Mouse (Mus musculus): Measurements from ENCODE around the gene Hist1h3f.
A peak's percentile ranks its signal among the peaks of the same experiment; 100 is the strongest.
"Not testable (repeated sequence)": the region's sequence is repeated elsewhere in the genome, so short reads cannot be mapped to it uniquely, and the experiment has no call there.

The Hist1h3f gene

DNA sequence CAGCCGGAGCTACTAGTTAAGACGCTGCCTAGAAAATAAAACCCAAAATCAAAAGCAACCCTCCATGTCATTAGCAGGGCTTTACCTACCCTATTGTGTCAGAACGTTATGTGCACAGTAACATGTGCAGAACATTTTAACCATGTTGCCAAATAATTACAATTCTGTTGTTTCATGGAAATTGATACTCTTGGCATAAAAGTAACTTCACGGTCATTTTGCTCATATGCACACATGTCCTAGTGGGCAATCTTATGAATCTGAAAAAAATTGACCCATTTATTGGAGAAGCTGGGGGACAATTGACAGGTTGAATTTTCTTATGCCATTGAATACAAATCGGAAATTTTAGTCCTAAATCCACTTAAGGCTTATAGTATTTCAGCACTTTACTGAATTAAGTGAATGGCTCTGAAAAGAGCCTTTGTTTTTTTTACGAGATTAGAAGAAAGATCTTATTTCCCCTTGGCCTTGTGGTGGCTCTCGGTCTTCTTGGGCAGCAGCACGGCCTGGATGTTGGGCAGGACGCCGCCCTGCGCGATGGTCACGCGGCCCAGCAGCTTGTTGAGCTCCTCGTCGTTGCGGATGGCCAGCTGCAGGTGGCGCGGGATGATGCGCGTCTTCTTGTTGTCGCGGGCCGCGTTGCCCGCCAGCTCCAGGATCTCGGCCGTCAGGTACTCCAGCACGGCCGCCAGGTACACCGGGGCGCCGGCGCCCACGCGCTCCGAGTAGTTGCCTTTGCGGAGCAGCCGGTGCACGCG lies 26.6 kb downstream of the Hist1h3f start:
- DNase-seq = not testable (repeated sequence)

DNA sequence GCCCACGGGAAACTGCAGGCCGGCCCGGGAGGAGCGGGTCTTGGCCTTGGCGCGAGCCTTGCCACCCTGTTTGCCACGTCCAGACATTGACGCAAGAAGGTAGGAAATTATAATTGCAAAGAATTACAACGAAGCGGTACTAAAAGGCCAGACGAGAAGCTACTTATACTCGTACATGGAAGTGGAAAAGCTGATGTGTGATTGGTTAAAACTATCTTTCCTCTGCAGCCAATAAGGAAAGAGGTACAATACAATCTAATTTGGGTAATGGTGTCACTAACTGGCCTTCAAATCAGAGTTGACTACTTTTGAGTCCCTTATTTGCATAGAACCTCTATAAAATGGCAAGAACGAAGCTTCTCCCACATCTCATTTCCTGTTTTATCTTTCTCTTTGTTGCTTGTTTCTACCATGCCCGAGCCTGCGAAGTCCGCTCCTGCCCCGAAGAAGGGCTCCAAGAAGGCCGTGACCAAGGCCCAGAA lies 27.2 kb downstream of the Hist1h3f start, which contains the start of the genes Hist1h2ae and Hist1h2bg:
Gene Hist1h2ae (minus strand): TSS at position 199 of the 482 bp plus-strand sequence.
Gene Hist1h2bg (plus strand): TSS at position 375 of the 482 bp plus-strand sequence.
- DNase-seq = peak; percentile 53

DNA sequence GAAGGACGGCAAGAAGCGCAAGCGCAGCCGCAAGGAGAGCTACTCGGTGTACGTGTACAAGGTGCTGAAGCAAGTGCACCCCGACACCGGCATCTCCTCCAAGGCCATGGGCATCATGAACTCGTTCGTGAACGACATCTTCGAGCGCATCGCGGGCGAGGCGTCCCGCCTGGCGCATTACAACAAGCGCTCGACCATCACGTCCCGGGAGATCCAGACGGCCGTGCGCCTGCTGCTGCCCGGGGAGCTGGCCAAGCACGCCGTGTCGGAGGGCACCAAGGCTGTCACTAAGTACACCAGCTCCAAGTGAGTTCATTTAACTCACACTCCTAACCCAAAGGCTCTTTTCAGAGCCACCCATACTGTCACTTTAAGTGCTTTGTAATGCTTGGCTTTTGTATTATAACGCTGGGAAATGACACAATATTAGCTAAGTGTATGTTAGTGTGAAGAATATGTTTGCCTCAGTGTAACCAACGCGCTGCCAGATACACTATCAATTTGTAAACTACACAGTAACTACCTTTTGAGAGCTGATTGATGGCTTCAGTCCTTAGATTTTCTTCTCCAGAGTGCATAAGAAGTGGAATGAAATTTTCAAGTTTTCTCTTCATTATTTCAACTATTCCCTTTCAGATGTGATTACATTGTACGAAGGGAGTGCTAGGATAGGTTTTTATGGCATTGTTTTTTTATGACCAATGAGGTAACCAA lies 27.8 kb downstream of the Hist1h3f start:
- not testable (repeated sequence) for DNase-seq

DNA sequence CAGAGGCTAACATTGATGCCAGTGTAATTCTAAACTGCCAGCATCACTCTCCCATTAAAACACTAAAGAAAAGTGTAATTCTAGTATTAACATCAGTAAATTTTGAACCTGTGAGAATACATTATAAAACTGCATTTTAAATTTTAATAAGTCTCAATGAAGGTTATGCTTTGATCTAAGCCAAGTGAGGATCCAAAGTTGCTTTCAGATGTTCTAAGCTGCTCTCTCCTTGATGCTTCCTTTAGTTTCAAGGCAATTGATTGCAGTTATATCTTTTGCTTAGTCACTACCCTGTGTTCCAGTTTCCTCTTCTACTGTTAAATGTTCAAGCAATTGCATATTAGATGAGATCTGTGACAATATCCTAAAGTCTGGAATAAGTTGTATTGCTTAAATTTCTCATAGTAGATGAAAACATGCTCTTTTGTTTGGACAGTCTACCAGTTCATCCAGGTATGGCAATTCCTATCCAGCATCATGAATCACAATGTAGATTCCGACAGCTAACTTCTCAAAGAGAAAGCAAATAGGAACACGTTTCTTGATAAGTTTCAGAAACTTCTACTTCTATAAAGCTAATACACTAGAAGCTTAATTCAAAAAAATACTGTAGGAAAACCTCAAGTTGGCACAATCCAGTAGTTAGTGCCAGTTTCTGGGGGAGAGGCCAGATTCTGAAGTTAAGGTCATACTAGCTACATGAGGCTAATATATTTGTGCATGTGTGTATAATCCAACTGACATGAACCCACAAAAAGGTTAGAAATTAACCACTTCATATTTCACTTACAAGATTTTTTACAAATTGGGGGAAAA lies 28.6 kb downstream of the Hist1h3f start:
- DNase-seq = no peak

DNA sequence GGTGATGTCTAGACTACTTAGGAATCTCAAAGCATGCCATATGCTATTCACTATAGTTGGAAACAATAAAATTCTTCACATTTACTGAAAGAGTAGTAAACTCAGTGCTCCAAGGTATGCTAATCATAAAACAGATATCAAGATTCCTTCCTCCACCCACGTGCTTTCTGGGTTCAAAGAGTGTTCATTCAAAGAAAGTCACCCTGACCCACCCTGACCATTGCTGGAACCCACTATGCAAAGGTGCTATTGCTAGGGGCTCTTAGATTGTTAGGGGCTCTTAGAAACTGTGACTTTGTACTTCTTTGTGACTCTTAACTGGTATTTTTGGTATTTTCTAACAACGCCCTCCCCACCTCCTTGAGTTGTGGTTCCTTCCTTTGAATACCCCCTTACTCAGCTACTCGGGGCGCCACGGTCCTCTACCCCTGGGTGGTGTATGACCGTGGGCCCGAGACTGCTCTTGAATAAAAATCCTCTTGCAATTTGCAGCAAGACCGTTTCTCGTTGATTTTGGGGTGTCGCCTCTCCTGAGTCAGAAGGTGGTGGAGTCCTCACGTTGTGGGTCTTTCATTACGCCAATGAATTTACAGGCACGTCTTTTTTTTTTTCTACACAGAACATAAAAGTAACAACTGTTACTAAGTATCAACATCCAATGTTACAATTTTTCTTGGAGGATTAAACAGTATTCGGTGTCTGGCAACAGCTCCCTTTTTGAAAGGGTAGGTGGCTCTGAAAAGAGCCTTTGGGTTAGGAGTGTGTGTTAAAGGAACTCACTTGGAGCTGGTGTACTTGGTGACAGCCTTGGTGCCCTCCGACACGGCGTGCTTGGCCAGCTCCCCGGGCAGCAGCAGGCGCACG lies 29.4 kb downstream of the Hist1h3f start:
- DNase-seq = not testable (repeated sequence)

DNA sequence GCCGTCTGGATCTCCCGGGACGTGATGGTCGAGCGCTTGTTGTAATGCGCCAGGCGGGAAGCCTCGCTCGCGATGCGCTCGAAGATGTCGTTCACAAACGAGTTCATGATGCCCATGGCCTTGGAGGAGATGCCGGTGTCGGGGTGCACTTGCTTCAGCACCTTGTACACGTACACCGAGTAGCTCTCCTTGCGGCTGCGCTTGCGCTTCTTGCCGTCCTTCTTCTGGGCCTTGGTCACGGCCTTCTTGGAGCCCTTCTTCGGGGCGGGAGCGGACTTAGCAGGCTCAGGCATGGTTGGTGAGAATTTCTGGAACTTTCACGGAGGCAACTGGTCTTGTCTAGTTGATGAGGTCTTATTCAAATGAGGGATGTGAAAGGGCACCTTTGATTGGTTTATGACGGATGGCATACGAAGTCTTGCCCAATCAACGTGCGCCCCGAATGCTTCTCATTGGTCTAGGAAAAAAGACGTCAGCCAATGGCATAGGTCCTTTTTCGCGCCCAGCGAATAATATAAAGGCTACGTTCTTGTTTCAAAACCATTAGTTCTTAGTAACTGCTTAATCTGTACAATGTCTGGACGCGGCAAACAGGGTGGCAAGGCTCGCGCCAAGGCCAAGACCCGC lies 30.2 kb downstream of the Hist1h3f start, which contains the start of the genes Hist1h2bf and Hist1h2ad:
Gene Hist1h2bf (minus strand): TSS at position 299 of the 627 bp plus-strand sequence.
Gene Hist1h2ad (plus strand): TSS at position 484 of the 627 bp plus-strand sequence.
- peak; percentile 77 for DNase-seq

DNA sequence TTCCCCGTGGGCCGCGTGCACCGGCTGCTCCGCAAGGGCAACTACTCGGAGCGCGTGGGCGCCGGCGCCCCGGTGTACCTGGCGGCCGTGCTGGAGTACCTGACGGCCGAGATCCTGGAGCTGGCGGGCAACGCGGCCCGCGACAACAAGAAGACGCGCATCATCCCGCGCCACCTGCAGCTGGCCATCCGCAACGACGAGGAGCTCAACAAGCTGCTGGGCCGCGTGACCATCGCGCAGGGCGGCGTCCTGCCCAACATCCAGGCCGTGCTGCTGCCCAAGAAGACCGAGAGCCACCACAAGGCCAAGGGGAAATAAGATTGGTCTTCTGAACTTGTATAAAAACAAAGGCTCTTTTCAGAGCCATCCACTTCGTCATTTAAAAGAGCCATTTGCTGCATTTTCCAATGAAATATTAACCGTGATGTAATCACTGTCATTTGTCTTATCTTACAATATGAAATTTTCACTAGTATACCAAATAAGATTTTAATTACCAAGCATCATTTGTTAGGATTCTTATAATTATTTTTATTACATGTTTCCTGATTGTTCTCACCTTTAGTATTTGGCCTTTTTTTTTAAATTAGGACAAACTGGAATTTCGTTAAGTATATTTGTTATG lies 30.8 kb downstream of the Hist1h3f start:
- not testable (repeated sequence) for DNase-seq

DNA sequence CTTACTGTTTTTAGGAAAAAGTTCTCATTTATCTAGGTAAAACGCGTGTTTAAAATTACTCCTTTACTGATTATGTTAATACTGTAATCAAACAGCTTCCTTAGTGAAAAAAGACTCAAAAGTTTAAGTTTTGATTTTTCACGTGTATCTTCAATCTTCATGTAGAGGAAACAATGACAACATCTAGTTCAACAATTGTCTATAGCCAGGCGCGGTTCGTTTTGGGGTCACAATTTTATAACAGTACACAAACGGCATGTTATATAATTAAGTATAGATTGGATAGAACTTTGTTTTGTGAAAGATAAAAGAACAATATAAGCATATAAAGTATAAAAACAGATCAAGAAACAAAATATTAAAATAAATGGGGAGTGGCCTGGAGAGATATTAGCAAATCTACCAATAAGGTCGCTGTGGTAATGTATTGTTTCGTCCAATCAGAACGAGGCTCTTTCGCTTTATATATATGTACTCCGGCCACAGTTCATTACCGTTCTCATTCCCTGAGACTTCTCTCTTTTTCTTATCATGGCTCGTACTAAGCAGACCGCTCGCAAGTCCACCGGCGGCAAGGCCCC lies 31.5 kb downstream of the Hist1h3f start, which contains the start of gene Hist1h3d:
Gene Hist1h3d (plus strand): TSS at position 493 of the 581 bp plus-strand sequence.
- no peak for DNase-seq

DNA sequence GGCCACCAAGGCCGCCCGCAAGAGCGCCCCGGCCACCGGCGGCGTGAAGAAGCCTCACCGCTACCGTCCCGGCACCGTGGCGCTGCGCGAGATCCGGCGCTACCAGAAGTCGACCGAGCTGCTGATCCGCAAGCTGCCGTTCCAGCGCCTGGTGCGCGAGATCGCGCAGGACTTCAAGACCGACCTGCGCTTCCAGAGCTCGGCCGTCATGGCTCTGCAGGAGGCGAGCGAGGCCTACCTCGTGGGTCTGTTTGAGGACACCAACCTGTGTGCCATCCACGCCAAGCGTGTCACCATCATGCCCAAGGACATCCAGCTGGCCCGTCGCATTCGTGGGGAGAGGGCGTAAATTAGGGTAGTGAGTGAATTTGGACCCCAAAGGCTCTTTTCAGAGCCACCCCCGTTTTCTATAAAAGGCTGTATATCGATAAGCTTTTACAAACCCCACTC lies 32.0 kb downstream of the Hist1h3f start:
- DNase-seq = not testable (repeated sequence)

DNA sequence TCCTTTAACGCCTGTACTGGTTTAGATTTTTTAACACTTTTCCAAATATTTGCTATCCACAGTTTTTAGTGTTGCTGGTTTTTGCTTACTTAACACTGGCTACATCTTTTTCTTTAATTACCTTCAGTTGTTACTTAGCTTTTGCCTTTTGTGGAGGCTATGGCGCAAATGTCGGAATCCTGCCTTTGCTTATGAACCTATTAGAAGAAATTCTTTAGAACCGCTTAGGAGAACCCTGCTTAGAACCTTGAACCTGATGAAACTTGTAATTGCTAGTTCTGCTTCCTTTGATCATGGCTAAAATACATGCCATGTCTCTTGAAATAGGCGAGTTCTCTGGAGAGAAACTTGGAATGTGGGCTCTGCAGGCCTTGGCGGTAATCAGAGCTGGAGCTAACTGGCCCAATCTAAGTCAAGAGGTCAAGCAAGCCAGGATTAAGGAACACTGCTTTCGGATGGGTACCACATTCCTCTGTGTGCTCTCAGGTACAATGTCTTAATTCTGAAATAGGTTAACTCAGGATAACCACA lies 32.6 kb downstream of the Hist1h3f start:
- no peak for DNase-seq

DNA sequence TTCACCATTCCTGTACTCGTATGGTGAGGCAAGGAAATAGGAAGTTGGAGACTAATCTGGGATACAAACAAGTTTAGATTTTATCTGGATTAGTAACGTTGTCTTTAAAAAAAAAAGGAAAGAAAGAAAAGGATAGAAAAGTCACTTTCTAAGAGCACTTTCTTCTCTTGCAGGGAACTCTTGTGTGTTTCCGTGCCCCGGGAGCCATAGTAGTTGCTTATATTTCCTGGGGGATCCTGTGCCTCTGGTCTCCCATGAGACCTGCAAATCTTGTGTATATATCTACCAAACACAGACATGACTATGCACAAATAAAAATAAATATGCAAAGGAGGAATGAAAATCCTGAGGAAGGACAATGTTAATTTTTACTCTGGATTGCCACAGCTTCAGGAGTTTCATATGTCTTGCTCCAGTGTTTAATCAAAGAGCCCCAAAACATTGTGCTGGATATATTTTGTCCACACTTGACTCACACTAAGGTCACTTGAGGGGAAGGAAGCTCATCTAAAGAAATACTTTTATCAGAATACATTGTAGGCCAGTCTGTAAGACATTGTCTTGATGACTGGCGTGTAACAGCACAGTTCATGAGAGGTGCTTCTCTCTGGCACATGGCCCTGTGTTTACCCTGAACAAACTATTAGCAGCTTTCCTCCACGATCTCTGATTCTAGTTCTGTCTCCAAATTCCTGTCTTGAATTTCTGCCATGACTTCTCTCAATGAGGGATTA lies 33.2 kb downstream of the Hist1h3f start:
- DNase-seq = no peak

DNA sequence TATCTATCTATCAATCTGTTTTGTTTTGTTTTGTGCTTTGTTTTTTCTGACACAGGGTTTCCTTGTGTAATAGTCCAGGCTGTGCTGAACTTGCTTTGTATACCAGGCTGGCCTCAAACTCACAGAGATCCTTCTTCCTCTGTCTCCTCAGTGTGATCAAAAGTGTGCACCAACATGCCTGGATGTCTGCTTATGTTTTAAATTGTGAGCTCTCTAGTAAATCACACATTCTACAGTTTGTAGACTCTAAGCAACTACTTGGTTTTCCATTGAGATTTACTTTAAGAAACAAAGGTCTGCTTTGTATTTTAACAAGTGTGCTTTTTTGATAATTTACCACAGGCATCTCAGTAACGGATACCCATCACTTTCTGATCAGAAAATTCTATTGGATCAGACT lies 34.0 kb downstream of the Hist1h3f start:
- DNase-seq = no peak

DNA sequence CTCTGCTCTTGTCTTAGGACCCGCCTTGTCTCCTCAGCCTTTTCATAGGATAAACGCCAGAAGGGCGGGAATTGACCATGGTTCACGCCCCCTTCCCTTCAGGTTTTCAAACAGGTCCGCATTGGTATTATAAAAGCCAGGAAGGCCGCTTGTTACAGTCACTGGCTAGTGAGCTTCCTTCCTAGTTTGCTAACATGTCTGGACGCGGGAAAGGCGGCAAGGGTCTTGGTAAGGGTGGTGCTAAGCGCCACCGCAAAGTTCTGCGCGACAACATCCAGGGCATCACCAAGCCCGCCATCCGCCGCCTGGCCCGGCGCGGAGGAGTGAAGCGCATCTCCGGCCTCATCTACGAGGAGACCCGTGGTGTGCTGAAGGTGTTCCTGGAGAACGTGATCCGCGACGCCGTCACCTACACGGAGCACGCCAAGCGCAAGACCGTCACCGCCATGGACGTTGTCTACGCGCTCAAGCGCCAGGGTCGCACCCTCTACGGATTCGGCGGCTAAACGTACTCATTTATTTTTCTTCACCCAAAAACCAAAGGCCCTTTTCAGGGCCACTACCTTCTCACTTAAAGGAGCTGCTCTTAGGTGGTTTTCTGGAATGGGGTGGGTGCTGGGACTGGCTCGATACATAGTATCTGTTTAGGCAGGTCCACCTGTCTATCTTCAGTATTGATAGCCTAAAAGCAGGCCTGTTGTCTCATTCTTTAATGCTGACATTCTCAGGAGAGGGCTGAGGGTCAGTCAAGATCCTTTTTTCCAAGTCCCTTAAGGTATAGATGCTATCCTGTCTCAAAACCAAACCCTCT lies 37.8 kb downstream of the Hist1h3f start, which contains the start of gene Hist1h4d:
Gene Hist1h4d (plus strand): TSS at position 191 of the 811 bp plus-strand sequence.
- DNase-seq = peak; percentile 81

DNA sequence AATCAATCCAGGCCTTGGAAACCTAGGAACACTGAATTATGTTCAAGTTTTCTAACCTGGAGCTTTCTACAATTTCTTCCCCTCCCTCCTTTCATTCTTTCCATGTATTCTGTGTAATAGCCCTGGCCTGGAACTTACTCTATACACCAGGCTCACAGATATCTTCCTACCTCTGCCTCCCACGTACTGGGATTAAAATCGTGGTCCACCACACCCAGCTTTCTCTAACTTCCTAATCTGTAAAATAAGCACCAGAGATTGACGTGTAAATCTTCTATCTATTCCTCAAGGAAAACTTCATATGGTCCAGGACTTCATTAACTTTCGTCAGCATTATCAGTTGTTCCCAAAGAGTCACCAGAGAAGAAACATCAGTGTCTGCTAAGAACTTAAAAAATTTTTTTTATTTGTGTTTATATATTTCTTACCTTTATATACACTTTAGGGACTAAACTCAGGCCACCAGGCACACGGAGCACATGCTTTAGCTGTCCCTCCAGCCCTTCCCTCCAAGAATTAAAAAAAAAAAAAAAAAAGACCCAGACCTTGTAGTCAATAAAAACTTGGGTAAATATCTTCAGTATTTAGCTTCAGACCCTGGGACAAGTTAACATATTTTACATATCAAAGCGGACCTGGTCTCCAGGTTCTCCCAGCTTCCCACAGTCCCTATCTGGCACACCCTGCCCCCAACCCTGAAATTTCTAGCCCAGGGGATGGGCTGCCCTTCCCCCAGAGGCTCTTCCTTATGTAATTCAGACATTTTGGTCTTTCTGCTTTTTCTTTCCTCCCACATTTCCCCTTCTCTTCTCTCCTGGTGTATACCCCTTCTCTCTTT lies 38.6 kb downstream of the Hist1h3f start:
- no peak for DNase-seq

DNA sequence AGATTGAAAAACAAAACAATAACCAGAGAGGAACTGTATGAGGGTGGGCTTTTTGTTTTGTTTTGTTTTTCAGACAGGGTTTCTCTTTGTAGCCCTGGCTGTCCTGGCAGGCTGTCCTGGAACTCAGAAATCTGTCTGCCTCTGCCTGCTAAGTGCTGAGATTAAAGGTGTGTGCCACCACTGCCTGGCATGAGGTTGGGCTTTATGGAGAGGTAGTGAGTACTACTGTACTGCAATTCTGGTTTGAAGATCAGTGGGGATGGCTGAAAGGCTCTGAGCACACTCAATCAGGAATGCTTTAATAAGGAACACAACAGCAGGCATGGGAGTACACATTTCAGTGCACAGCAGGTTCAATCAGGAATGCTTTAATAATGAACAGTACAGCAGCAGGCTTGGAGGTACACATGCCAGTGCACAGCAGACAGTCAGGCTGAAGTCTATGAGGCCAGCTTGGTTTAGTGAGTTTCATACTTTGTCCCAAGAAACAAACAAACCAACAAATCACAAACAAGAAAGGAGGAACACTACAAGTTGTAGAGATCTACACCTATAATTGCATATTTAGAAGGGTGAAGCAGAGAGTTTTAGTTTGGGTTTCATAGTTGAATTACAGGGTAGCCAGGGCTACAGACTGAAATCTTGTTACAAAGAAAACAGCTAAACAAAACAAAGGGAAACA lies 39.7 kb downstream of the Hist1h3f start:
- no peak for DNase-seq

DNA sequence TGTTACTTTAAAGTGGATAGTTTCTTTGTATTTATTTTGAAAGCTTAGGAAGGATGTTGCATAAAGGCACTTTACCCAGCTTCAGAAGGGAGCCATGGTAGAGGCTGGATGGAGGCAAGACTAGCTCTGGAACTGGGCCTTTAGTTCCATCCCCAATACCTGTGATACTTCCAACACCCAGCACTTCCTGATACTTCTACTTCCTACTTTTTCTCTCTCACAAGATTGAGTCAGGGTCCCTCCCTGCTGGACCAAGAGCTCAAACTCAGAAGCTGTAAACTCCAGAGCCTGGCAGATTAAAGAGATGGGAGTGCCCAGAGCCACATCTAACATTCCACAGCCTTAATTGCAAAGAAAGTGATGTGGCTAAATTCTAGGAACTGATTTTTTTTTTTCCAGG lies 40.5 kb downstream of the Hist1h3f start:
- no peak for DNase-seq

DNA sequence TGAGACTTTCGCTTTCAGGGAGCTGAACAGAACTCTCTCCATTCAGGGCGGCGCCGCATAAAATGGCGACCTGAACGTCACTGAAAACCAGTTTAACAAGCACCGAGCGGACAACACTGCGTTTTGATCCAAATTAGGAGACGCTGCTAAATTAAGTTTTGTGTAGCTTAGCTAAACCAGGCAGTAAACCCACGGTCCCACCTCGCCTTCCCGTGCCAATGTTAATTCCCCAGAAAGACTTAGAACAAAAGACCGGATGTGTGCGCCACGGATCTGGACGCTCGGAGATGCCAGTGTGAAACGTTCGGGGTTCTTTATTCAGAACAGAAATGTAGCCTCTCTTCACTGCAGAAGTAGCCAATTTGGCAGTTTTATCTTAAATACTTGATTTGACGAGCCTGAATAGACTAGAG lies 41.2 kb downstream of the Hist1h3f start:
- peak; percentile 66 for DNase-seq
